Mouse (Mus musculus) CH12F3 (cell line): ENCODE measurements around the gene Serpinb9g.
"Not testable (repeated sequence)": the region's sequence is repeated elsewhere in the genome, so short reads cannot be mapped to it uniquely, and the experiment has no call there.

Experiments used
- in situ Hi-C: fragments of 300-500 bp; cut with MboI; formaldehyde crosslinking; loops from 2 replicates; pipeline ENCODE4 v1.14.3; 2020; ENCODE audit warnings: low sequenced_read_pairs

Serpinb9g gene

GRCm38 (mm10) chr13:33484490-33484889 is at the start of gene Serpinb9g:
Gene Serpinb9g, plus strand, starts transcription at chr13:33484790.
- in situ Hi-C loops, result not testable (repeated sequence)

- in situ Hi-C loops, result not testable (repeated sequence)
Observed at GRCm38 (mm10) chr13:33483872-33484271, 718 bp upstream of the Serpinb9g start.

- in situ Hi-C loops, result no loop called here
Observed at GRCm38 (mm10) chr13:33524629-33525028, 40.0 kb downstream of the Serpinb9g start.

- in situ Hi-C loops, result no loop called here
Observed at GRCm38 (mm10) chr13:33532814-33533213, 48.2 kb downstream of the Serpinb9g start.
